Mouse (Mus musculus): ENCODE measurements around the gene Msl1. TPM values are rescaled to one million over a fixed set of nuclear protein-coding genes. Genes with fewer than 3 reads are reported as not detected.

Msl1 gene
- polyA plus RNA-seq, 1 experiment, result 35.6 TPM

- Histone ChIP-seq H3K4me2 (ENCODE audit: low read depth) (peak overlapping the region; percentile 74), H3K36me3 (ENCODE audit: control insufficient read depth, insufficient read depth) (no peaks in the 10 kb centered on the region), H3ac (ENCODE audit: control insufficient read depth, insufficient read length) (peak overlapping the region; percentile 71), H3K4me3 (peak overlapping the region; percentile 89), H3K79me2 (ENCODE audit: control insufficient read depth, insufficient read depth) (peaks cover 34% of the 10 kb centered on the region), H3K27me3 (ENCODE audit: control insufficient read depth, insufficient read depth, insufficient read length) (no peaks in the 10 kb centered on the region)
- no peak for TF ChIP-seq MYOD1 (IDR thresholded peaks at IDR 0.05; ENCODE audit: control insufficient read depth in 1 of 3, insufficient read length in 2 of 3, low read depth in 2 of 3)
- no peak for TF ChIP-seq CEBPB (IDR thresholded peaks at IDR 0.05; ENCODE audit: insufficient read depth, poor library complexity, severe bottlenecking)
- TF ChIP-seq SRF (IDR thresholded peaks at IDR 0.05; ENCODE audit: control insufficient read depth, insufficient read length, low read depth), result no peak
- no peak for TF ChIP-seq TCF12 (IDR thresholded peaks at IDR 0.05; ENCODE audit: insufficient read depth, poor library complexity, severe bottlenecking)
- TF ChIP-seq USF1 (IDR thresholded peaks at IDR 0.05; ENCODE audit: low read depth), result no peak
- TF ChIP-seq REST (IDR thresholded peaks at IDR 0.05; ENCODE audit: insufficient read depth, insufficient read length), result no peak
- TF ChIP-seq POLR2A (IDR thresholded peaks at IDR 0.05; ENCODE audit: insufficient read length, low read depth), result no peak
- no peak for TF ChIP-seq E2F4 (IDR thresholded peaks at IDR 0.05; ENCODE audit: insufficient read depth)
- no peak for TF ChIP-seq MYOG (IDR thresholded peaks at IDR 0.05; ENCODE audit: control insufficient read depth in 1 of 3, insufficient read depth in 1 of 3, insufficient read length in 2 of 3, low read depth in 2 of 3)
- no peak for TF ChIP-seq TCF3 (IDR thresholded peaks at IDR 0.05; ENCODE audit: insufficient read length, low read depth)
- TF ChIP-seq MAX (IDR thresholded peaks at IDR 0.05; ENCODE audit: low read depth), result no peak
- TF ChIP-seq POLR2AphosphoS2 (IDR thresholded peaks at IDR 0.05; ENCODE audit: insufficient read length, low read depth), result no peak
Observed at GRCm38 (mm10) chr11:98794469-98795014, 774 bp upstream of the Msl1 start.

GRCm38 (mm10) chr11:98795714-98796514, 598 bp downstream of the Msl1 start:
- peak overlapping the region; percentile 95 for H3K4me2 ChIP-seq (ENCODE audit: low read depth)
- no peak for TF ChIP-seq SRF (IDR thresholded peaks at IDR 0.05; ENCODE audit: control insufficient read depth, insufficient read length, low read depth)
- TF ChIP-seq TCF12 (IDR thresholded peaks at IDR 0.05; ENCODE audit: insufficient read depth, poor library complexity, severe bottlenecking), result no peak
- TF ChIP-seq POLR2A (IDR thresholded peaks at IDR 0.05; ENCODE audit: insufficient read length, low read depth), result peak; percentile 33
- TF ChIP-seq MYOD1 (IDR thresholded peaks at IDR 0.05; ENCODE audit: control insufficient read depth in 1 of 3, insufficient read length in 2 of 3, low read depth in 2 of 3), result no peak
- no peak for TF ChIP-seq POLR2AphosphoS2 (IDR thresholded peaks at IDR 0.05; ENCODE audit: insufficient read length, low read depth)
- no peak for TF ChIP-seq CEBPB (IDR thresholded peaks at IDR 0.05; ENCODE audit: insufficient read depth, poor library complexity, severe bottlenecking)
- TF ChIP-seq E2F4 (IDR thresholded peaks at IDR 0.05; ENCODE audit: insufficient read depth), result peak; percentile 6
- H3K36me3 ChIP-seq (ENCODE audit: control insufficient read depth, insufficient read depth), result peaks cover 6% of the 10 kb centered on the region

GRCm38 (mm10) chr11:98796515-98797216, 1.4 kb downstream of the Msl1 start:
- Histone ChIP-seq H3K4me3 (peak overlapping the region; percentile 89), H3ac (ENCODE audit: control insufficient read depth, insufficient read length) (peak overlapping the region; percentile 71), H3K36me3 (ENCODE audit: control insufficient read depth, insufficient read depth) (peaks cover 13% of the 10 kb centered on the region), H3K79me2 (ENCODE audit: control insufficient read depth, insufficient read depth) (peaks cover 54% of the 10 kb centered on the region), H3K4me2 (ENCODE audit: low read depth) (peak overlapping the region; percentile 95), H3K27me3 (ENCODE audit: control insufficient read depth, insufficient read depth, insufficient read length) (no peaks in the 10 kb centered on the region)
- TF ChIP-seq POLR2A (IDR thresholded peaks at IDR 0.05; ENCODE audit: insufficient read length, low read depth), result peak; percentile 5
- no peak for TF ChIP-seq E2F4 (IDR thresholded peaks at IDR 0.05; ENCODE audit: insufficient read depth)
- peak in 2 of 3 experiments; percentile 19 to 49 for TF ChIP-seq MYOD1 (IDR thresholded peaks at IDR 0.05; ENCODE audit: control insufficient read depth in 1 of 3, insufficient read length in 2 of 3, low read depth in 2 of 3)
- peak; percentile 65 for TF ChIP-seq POLR2AphosphoS2 (IDR thresholded peaks at IDR 0.05; ENCODE audit: insufficient read length, low read depth)

More at GRCm38 (mm10) chr11:98795714-98796514, 598 bp downstream of the Msl1 start:
- Histone ChIP-seq H3K4me3 (peak overlapping the region; percentile 89), H3ac (ENCODE audit: control insufficient read depth, insufficient read length) (peak overlapping the region; percentile 71), H3K27me3 (ENCODE audit: control insufficient read depth, insufficient read depth, insufficient read length) (no peaks in the 10 kb centered on the region), H3K79me2 (ENCODE audit: control insufficient read depth, insufficient read depth) (peaks cover 46% of the 10 kb centered on the region)

GRCm38 (mm10) chr11:98797306-98797705, 2.0 kb downstream of the Msl1 start:
- Histone ChIP-seq H3ac (ENCODE audit: control insufficient read depth, insufficient read length) (peak overlapping the region; percentile 71), H3K79me2 (ENCODE audit: control insufficient read depth, insufficient read depth) (peaks cover 54% of the 10 kb centered on the region), H3K27me3 (ENCODE audit: control insufficient read depth, insufficient read depth, insufficient read length) (no peaks in the 10 kb centered on the region), H3K4me2 (ENCODE audit: low read depth) (peak overlapping the region; percentile 95), H3K36me3 (ENCODE audit: control insufficient read depth, insufficient read depth) (peaks cover 18% of the 10 kb centered on the region), H3K4me3 (peak overlapping the region; percentile 89)
- no peak for TF ChIP-seq USF1 (IDR thresholded peaks at IDR 0.05; ENCODE audit: low read depth)
- no peak for TF ChIP-seq POLR2AphosphoS2 (IDR thresholded peaks at IDR 0.05; ENCODE audit: insufficient read length, low read depth)
- TF ChIP-seq CEBPB (IDR thresholded peaks at IDR 0.05; ENCODE audit: insufficient read depth, poor library complexity, severe bottlenecking), result no peak
- no peak for TF ChIP-seq TCF3 (IDR thresholded peaks at IDR 0.05; ENCODE audit: insufficient read length, low read depth)
- no peak for TF ChIP-seq REST (IDR thresholded peaks at IDR 0.05; ENCODE audit: insufficient read depth, insufficient read length)
